Mouse (Mus musculus) kidney, postnatal 4 days (tissue): ENCODE data around the gene Prss50.

Experiments used
- DNase-seq, 2 experiments: peaks; one replicate each; pipeline ENCODE4 v3.0.0; 2021; ENCODE audit warnings: mixed read lengths in 2 of 2

Gene Prss50

DNA sequence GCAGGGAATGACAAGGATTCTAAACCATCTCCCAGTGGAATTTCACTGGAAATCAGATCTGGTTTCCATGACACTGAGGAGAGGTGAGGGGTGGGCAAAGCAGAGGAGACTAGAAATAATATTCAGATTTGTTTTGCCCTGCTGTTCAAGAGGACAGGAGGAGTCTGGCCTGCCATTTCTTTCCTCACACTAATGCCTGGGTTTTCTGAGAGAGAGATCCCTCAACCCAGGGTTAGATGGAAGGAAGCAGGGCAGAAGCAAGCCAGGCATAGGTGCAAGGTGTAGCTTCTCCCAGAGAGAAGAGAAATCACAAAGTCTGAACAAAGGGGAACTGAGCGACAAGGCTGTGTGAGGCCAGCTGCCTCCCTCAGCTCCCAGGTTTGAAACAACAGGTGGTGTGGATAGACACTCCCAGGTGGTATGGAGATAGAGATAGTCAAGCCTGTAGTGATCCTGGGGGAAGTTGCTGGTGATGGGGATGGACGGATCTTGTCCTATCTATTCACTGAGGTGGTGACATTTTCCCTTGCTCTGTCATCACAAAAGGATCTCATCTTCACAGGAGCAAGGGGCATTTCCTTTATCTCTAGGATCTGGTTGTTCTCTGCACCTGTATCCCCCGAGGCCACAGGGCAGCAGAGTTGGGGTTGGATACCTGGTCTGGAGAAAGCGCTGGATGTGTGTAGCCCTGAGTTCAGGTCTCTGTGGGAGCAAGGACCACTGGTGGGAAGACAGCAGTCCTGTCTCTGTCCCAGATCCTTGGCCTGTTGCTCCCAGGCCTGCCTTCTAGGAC is 50.3 kb downstream of the Prss50 start:
- DNase-seq, result no peak

DNA sequence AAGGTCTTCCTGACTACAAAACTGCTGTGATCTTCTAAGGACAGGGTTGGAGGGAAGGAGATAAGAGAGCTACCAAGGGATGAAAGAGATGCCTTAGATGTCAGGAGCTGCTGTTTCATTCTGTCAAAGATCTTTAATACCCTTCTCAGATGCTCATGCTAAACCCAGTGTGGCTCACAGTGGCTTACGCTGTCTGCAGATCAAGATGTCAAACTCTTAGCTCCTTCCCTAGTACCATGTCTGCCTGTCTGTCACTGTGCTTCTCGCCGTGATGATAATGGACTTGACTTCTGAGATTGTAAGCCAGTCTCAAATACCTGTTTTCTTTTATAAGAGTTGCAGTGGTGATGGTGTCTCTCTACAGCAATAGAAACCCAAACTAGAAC is 50.9 kb downstream of the Prss50 start:
- DNase-seq, result no peak

DNA sequence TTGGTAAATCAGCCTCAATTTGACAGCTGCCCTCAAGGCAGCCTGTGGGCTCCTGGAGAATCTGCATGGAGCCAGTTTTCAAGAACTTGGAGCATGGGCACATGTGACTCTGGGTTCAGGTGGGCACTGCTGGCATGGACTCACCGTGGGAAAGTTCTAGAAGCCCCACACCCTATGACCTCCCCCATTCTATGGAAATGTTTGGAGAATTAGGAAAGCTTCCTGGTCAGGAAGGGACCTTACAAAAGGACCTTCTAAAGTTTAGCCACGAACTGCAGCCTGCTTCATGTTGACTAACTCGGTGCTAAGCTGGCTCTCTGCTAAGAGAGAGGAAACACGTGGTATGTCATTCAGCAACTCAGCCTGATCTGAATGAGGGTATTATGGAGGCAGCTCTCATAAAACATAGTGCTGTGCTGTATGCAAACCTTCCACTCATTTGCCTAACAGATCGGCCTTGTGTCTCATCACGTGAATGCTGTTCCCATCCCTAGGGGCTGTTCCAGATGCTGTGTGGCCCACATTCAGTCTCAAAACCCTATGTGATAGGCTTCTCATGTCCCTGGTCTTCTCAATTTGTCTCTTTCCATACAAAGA is 51.7 kb downstream of the Prss50 start:
- DNase-seq, result no peak
